Mouse (Mus musculus) forelimb bud, embryonic 11.5 days (tissue): Measurements from ENCODE around the gene Olfr829.
"Not testable (repeated sequence)": the region's sequence is repeated elsewhere in the genome, so short reads cannot be mapped to it uniquely, and the experiment has no call there.

Experiments
- DNase-seq: peaks from one replicate; pipeline ENCODE4 v3.0.0-alpha.2; 2012; ENCODE audit warnings: low read depth, low spot score

Olfr829 gene

DNA sequence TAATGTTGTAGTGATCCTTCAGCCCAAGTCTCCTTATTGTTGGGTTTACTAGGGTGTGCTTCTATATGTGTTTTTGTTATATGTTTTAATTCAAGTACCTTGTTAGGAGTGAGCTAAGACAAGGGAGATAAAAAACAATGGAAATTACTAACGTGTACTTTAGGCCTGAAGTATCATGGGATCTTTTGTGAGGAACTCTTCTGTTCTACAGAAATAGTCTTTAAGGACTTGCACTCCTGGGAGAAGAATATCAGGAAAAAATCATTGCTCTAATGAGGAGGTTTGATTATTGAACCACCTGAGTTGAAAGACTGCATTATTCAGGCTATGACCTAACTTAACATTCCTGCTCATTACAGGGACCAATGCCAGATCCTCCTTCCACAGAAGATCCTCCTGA, at the start of gene Olfr829:
TSS of gene Olfr829 (plus strand) at position 301 of the 400 bp plus-strand sequence.
- no peak for DNase-seq

DNA sequence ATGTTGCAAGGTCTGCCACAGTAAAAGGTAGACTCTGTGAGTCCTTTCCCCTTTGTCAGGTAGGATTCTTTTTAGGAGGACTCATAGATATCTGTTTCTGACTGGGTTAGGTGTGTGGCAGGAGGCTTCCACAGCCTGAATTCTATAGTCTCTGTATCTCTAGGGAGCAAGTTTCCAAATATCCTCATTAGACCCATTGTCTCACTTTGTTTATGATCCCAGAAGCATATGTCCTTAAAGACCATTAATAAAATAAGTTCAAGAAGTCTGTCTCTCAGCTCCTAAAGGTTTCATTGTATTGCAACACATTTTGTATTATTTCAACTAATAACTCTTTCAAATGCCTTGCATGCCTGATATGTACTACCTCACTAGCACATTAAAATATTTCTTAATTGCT, 35.3 kb upstream of the Olfr829 start, which contains the start of gene Olfr828:
TSS of gene Olfr828 (minus strand) at position 101 of the 400 bp plus-strand sequence.
- DNase-seq, result no peak

DNA sequence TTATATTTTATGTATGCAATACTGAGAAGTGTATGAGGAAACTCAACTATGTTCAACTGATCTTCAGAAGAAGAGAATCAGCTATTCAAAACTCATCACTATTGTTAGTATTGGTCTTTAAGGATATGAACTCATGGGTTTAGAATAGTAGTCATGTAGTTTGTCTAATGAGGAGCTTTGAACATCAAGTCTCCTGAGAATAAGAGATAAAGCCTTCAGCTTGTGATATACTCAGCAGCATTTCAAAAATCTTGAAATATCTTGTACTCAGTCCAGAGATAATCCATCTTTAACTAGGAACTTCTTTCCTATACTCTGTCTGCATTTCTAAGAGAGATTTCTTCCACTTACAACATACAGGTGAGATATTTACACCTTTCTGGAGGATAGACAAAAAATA, 19.7 kb downstream of the Olfr829 start, which contains the start of gene Olfr830:
TSS of gene Olfr830 (plus strand) at position 301 of the 400 bp plus-strand sequence.
- DNase-seq, result no peak

DNA sequence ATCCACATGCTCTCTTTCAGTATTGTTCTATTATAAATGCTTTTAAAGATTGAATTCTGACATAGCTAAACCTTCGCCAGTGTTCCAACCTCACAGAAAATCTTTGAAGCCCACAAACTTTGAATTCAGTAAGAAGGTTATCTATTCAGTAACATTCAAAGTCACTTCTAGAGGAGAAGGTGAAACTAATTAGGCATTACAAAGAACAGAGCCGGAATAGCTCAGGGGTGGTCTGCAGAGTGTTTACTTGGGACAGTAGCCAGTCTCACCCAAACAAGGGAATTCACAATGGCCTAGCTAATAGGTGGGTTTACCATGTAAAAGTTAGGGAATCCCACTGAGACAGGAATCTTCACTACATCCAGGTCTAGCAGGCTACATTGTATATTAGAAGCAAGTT, 53.0 kb downstream of the Olfr829 start:
- not testable (repeated sequence) for DNase-seq
